Mouse (Mus musculus) heart, postnatal 0 days (tissue): ENCODE results near the gene Lrch1.

ENCODE experiments used
- CTCF ChIP-seq: IDR thresholded peaks from 2 replicates; pipeline ENCODE4 v1.5.1; 2016; ENCODE audit warnings: antibody characterized with exemption, control low read depth, low read depth
- EP300 ChIP-seq: IDR thresholded peaks from 2 replicates; pipeline ENCODE4 v1.6.1; 2016; ENCODE audit warnings: antibody characterized with exemption, low read depth

- TF ChIP-seq EP300 (no peak), CTCF (no peak)
Observed at GRCm38 (mm10) chr14:74956702-74957101, 9.0 kb upstream of the Lrch1 start.
